Mouse (Mus musculus) cerebellum, adult 18-20 months (tissue): ENCODE data around the gene Tsga10.
A peak's percentile ranks its signal among the peaks of the same experiment; 100 is the strongest.

ENCODE experiments used
- DNase-seq, 2 experiments: peaks; one replicate each; pipeline ENCODE4 v3.0.0; 2021

Tsga10 gene

DNA sequence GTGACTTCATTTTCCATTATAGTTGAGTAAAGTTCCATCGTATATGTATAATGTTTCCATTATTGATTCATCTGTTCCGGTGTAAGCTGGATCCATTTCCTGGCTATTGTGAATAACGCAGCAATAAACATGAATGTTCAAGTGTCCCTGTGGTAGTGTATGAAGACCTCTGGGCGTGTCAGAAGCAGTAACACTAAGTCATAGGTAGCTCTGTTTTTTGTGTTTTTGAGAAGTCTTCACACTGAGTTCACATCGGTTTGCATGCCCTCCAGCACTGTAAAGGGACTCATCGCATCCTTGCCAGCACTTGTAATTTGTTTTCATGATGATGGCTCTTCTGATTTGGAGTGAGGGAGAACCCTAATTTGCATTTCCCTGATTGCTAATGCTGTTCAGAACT, at the start of gene Tsga10:
Tsga10 (minus strand) TSS at position 144 of the 400 bp plus-strand sequence.
- no peak for DNase-seq

DNA sequence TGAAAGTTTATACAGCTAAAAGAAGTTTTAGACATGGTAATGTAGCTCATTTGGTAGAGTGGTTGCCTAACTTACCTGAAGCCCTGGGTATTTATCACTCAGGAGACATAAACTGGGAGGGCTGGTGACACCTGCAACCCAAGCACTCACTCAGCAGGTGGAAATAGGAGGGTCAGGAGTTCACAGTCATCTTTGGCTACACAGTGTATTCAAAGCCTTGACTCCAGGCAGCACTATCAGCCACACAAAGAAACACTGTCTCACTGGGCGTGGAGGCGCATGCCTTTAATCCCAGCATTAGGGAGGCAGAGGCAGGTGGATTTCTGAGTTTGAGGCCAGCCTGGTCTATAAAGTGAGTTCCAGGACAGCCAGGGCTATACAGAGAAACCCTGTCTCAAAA, 46.5 kb upstream of the Tsga10 start:
- DNase-seq, result no peak

DNA sequence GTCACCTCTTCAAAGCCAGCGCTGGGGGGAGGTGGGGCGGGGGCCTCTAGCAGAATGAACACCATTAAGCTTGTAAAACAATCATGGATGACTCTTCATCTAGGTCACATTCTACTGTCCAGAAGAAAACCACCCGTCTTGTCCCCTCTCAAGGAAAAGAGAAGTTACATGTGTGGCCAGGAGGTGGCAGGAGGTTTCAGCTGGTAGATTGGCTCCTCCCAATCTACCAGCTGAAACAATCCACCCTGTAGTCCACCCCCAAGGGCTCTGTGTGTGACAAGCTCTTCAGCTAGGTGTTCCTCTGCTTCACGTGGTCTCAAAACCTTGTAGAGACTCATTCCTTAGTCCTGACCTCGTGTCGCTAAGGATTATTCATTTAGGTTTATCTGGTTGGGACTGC, 36.9 kb upstream of the Tsga10 start:
- DNase-seq, result peak in 1 of 2 experiments; percentile 12

GRCm38 (mm10) chr1:37900288-37900687, 34.1 kb upstream of the Tsga10 start:
- no peak for DNase-seq

GRCm38 (mm10) chr1:37899816-37900215, 33.6 kb upstream of the Tsga10 start:
- no peak for DNase-seq

GRCm38 (mm10) chr1:37894606-37895005, 28.4 kb upstream of the Tsga10 start:
- no peak for DNase-seq

DNA sequence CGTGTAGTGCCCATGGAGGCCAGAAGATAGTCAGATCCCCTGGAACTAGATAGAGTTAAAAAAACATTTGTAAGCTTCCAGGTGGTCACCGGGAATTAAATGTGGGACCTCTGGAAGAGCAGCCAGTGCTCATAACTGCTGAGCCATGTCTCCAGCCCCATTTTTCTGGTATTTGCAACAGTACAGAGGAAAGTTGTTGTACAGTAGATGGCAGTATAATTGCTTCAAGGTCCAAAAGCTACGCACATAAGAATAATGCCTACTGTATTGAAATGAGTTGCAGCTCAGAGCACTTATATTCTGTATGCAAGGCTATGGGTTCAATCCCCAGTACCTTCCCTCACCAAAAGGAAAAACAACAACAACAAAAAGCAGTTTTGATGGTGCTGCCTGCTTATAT, 25.2 kb upstream of the Tsga10 start:
- DNase-seq, result no peak

- DNase-seq, result peak; percentile 86 to 93
Measured at GRCm38 (mm10) chr1:37890025-37890652, 23.9 kb upstream of the Tsga10 start, which contains the start of the genes Mitd1 and Mrpl30. TSS of gene Mitd1 (minus strand) at chr1:37890411. TSS of gene Mrpl30 (plus strand) at chr1:37890477.

DNA sequence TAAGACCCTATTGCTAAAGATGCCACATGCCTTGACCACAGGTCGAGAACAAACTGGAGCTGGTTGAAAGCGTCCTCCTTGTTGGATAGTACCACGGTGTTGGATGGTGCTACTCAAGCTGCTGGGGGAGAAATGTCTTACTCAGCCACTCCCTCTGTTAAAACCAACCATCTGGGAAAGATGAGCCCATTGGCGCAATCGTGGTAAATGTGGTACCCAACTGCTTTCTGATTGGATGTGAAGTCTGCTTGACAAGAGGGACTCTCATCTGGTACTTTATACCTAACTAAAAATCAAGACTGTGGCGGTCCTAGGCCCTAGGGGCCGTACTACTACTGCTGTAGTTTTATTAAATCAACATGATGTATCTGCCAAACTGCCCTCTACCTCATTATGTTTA, 23.0 kb upstream of the Tsga10 start:
- no peak for DNase-seq

GRCm38 (mm10) chr1:37884451-37884850, 18.2 kb upstream of the Tsga10 start:
- DNase-seq, result no peak

- no peak for DNase-seq
Measured at GRCm38 (mm10) chr1:37883411-37883810, 17.2 kb upstream of the Tsga10 start.

DNA sequence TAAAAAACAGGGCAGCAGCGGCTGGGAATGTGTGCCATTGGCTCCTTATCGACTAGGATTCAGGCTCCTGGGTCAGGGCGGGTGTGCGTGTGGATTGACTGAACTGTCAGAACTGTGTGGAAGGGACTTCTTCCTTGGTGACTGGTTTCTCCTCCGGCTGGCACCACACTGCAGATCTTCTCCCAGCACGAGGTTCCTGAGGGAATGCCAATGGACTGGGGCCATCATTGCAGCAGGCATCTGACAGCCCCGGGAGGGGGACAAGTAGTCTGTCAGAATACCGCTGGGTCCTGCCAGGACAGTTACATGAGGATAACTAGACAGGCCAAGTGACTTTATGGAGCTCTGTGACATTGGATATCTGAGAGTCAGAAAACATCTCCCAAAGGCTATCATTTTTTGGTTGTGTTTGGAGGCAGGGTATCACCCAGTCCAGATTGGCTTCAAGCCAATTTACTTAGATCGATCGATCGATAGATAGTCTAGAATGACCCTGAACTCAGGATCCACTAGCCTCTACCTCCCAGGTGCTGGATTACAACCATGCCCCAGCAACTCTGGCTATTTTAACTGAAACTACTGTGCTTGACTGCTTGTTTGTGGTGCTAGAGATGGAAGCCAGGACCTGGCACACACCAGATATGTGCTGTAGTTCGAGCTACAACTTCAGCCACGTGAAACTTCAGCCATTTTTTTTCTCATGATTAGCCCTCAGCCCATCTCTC, 11.7 kb upstream of the Tsga10 start:
- DNase-seq, result no peak

- DNase-seq, result no peak
Measured at GRCm38 (mm10) chr1:37873157-37873556, 6.9 kb upstream of the Tsga10 start.

- DNase-seq, result peak; percentile 76 to 77
Measured at GRCm38 (mm10) chr1:37872131-37873067, 6.2 kb upstream of the Tsga10 start.

DNA sequence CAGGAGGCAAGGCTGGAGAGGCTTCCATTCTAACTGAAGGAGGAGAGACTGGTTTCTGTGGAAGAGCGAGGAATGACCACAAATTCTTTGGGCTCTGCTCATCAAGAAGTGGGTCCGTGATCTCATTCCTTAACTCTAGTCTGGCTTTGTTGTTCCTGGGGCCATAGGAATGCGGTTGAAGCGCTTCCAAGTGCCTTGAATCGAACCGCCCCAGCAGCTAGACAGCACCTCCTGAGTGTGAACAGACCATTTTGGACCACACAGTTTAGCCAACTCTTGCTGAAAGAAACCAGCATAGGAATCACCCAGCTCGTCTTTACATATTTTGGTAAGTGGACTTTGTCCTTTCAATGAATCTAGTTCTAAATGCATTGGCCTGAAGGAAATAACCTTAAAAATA, 5.5 kb upstream of the Tsga10 start, which contains the start of gene Lipt1:
Lipt1 (plus strand) TSS at position 35 of the 400 bp plus-strand sequence.
- no peak for DNase-seq

- DNase-seq, result no peak
Measured at GRCm38 (mm10) chr1:37869362-37869761, 3.1 kb upstream of the Tsga10 start.

GRCm38 (mm10) chr1:37868640-37869039, 2.4 kb upstream of the Tsga10 start:
- DNase-seq, result no peak

DNA sequence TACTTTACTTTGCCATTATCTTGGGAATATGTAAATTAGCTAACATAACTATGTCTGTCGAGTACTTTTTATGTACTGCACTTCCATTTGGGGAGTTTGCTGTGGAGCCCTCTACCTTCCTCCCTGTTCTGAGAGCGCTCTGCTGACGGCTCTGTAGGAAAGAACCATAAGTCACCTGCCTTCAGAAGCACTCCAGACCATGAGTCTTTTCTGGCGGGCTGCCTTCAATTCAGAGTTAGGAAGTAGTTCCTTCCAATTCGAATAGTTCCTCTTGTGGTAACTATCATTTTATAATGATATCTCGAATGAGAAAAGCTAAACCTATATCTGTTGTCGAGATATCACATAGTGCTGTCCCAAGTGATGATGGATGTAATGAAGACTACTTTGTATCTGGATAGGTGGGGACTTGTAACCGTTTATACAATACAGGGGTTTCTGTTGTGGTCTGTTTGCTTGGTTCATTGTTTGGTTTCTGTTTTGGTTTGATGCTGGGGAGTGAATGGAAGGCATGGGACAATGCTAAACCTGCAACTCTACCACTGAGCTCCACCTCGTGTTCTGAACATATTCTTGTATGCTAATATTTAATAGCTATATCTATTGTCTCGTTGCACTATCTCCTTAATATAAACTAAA, 1.6 kb upstream of the Tsga10 start:
- no peak for DNase-seq

DNA sequence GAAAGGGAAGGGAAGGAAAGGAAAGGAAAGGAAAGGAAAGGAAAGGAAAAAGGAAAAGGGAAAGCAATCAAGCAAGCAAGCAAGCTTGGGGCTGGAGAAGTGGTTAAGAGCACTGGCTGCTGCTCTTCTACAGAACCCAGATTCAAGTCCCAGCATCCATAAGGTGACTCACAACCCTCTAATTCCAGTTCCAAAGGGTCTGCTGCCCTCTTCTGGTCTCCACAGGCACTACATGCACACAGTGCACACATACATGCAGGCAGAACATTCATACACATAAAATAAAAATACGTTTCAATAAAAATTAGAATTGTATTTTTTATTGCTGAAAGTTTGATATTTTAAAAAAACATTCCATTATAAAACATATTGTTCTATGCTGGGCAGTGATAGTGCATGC, 827 bp upstream of the Tsga10 start:
- DNase-seq, result peak in 1 of 2 experiments; percentile 50

DNA sequence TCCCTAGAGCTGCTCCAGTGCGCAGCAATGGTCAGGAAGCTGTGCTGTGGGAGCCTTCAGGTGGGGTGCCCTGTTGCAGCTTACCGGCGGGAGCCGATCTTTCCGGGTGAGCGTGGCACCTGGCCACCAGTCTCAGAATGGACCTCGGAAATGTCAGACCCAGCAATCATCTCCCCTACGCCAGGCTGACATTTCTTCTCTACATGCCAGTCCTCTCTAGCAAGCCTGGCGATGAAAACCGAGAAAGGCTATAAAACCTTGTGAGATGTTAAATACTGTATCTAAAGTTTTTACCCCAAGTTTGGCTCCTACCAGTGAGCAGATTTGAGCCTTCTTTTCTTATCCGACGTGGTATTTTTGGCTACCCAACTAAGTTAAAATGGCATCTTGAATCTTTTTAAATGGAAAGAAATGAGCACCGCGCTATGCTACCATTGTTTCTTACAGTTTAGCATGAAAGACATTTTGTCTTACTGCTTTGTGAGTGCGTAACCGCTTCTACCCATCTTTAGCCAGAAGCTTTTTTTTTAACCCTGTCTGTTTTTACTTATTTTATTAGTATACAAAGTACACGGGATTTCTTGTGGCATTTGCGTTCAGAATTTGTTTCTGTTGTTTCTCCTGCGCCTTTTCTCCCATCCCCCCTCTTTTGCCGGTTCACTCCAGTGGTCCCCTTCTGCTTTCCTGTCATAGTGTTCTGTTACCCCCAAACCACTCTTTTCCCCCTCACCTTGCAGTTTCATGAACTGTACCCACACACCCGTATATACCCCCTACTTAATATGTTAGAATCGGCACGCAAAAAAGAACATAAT, 621 bp downstream of the Tsga10 start:
- peak in 1 of 2 experiments; percentile 33 for DNase-seq

- DNase-seq, result peak; percentile 99 to 100
Measured at GRCm38 (mm10) chr1:37864511-37865400, 1.5 kb downstream of the Tsga10 start.
